ENCODE assay signal across 9 mouse cellular contexts in the genomic region with DNA sequence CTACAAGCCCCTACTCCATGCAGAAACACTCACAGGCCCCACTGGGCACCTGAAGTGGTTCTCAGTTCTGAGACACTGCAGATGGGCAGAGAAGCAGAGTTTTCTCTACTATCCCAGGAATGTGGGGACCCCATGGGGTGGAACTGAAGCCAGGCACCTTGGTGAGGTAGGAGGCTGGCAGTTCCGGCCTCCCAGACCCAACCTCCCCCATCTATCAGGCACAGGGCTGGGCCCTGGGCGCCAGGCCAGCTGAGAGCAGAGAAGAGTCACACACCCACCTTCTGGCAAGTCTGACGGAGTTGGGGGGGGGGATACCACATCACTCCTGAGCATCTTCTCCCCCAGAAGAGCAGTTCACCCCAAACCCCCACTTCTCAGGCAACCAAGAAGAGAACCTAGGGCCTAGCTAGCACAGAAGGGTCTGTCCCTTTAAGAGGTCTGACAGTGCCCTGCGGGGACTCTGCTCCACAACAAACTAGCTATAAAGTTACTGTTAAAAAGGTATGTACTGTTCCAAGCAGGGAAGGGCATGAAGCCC. TPM values are rescaled to one million over a fixed set of nuclear protein-coding genes. Genes with fewer than 3 reads are reported as not detected.
DNase-seq lines count a peak whose midpoint lies in the region; ATAC-seq lines count a peak whose summit lies in the region.
"Had no signal": no experiment of that assay in that cellular context is flagged by ENCODE, and none has a peak within 500 bp of the region (broad histone marks: within the 10 kb centered on the region; RNA-seq: fewer than 3 reads in every experiment).

No protein-coding gene starts in this region.

- no peak for ATAC-seq in liver, embryonic 11.5 days (replicated peaks; ENCODE audit: low FRiP score)

- DNase-seq in heart, adult 11 months = peak; percentile 96
- DNase-seq in heart, adult 9 months (ENCODE audit: low spot score in 2 of 2) = no peak
- DNase-seq in NIH3T3 (ENCODE audit: low read depth) = peak; percentile 76
- peak; percentile 64 for DNase-seq in heart, postnatal 4 days
- DNase-seq in liver, embryonic 11.5 days (ENCODE audit: low spot score) = no peak
- DNase-seq in cerebellum, adult 8-10 months = no peak
- DNase-seq in adrenal gland, postnatal 25 days = no peak
- no peak for DNase-seq in left cerebral cortex, adult 11 months (ENCODE audit: low spot score)

- H3K9me3 ChIP-seq in liver, embryonic 11.5 days (ENCODE audit: control insufficient read depth, low read length) = no peaks in the 10 kb centered on the region

- peak overlapping the region; percentile 70 for H3K27ac ChIP-seq in liver, embryonic 11.5 days (ENCODE audit: low read depth, low read length)

- no peaks in the 10 kb centered on the region for H3K27me3 ChIP-seq in liver, embryonic 11.5 days (replicated peaks; ENCODE audit: control insufficient read depth, insufficient read depth, low read length)

- H3K4me1 ChIP-seq in liver, embryonic 11.5 days (replicated peaks; ENCODE audit: control insufficient read depth, insufficient read depth, low read length) = peaks cover 62% of the 10 kb centered on the region

- H3K4me2 ChIP-seq in liver, embryonic 11.5 days = peak overlapping the region; percentile 64

- H3K36me3 ChIP-seq in liver, embryonic 11.5 days (ENCODE audit: control insufficient read depth, insufficient read depth, low read length) = peaks cover 37% of the 10 kb centered on the region

- peak overlapping the region; percentile 58 for H3K9ac ChIP-seq in liver, embryonic 11.5 days (ENCODE audit: low read depth, low read length)

- 62% methylated on average over 4 of the region's 4 CpGs for WGBS in liver, embryonic 11.5 days

- H3K4me3 ChIP-seq in liver, embryonic 11.5 days (ENCODE audit: low read depth, low read length) = peak overlapping the region; percentile 31; the same call in 1 of the 2 replicates

RNA-seq across cellular contexts. Expression of a gene that starts 6.9 kb away (rescaled TPM):
- total RNA-seq in heart, postnatal 4 days (2021) = 100 to 1,000 TPM; 141 to 152 TPM
- 8.3 and 12.3 TPM in 2 replicates for polyA plus RNA-seq in liver, embryonic 11.5 days (2014; fragmentation: Nextera tagmentation; extraction: Ambion mirVana)
- 42.7 and 48.9 TPM in 2 replicates for total RNA-seq in adrenal gland, postnatal 25 days (2021)

RNA-seq across cellular contexts. Expression of a gene that starts 27.6 kb away (rescaled TPM):
- 10 to 100 TPM; 15.5 to 15.8 TPM for total RNA-seq in heart, postnatal 4 days (2021)
- 13.2 TPM in 2 replicates for polyA plus RNA-seq in liver, embryonic 11.5 days (2014; fragmentation: Nextera tagmentation; extraction: Ambion mirVana)
- total RNA-seq in adrenal gland, postnatal 25 days (2021) = 12.6 and 14.3 TPM in 2 replicates

RNA-seq across cellular contexts. Expression of a gene that starts 32.2 kb away (rescaled TPM):
- not detected for total RNA-seq in heart, postnatal 4 days (2021)
- 0.55 TPM in 1 of 2 replicates, not detected in the other for polyA plus RNA-seq in liver, embryonic 11.5 days (2014; fragmentation: Nextera tagmentation; extraction: Ambion mirVana)
- total RNA-seq in adrenal gland, postnatal 25 days (2021) = not detected in 2 replicates
- total RNA-seq: CH12.LX had no signal

RNA-seq across cellular contexts. Expression of a gene that starts 32.3 kb away (rescaled TPM):
- total RNA-seq in heart, postnatal 4 days (2021) = 10 to 100 TPM; 33.8 to 34.1 TPM
- polyA plus RNA-seq in liver, embryonic 11.5 days (2014; fragmentation: Nextera tagmentation; extraction: Ambion mirVana) = 56.0 and 56.3 TPM in 2 replicates
- total RNA-seq in adrenal gland, postnatal 25 days (2021) = 52.2 and 55.9 TPM in 2 replicates

RNA-seq across cellular contexts. Expression of a gene that starts 59.7 kb away (rescaled TPM):
- 10 to 100 TPM; 57.6 to 59.6 TPM for total RNA-seq in heart, postnatal 4 days (2021)
- 18.8 and 19.4 TPM in 2 replicates for polyA plus RNA-seq in liver, embryonic 11.5 days (2014; fragmentation: Nextera tagmentation; extraction: Ambion mirVana)
- total RNA-seq in adrenal gland, postnatal 25 days (2021) = 76.1 and 88.7 TPM in 2 replicates

Comparison
In these comparisons a context has a peak if more than half of its experiments do, and no peak if none do; other contexts are left out.
1. DNase-seq: peak in heart, adult 11 months (single experiment), NIH3T3 (single experiment) and heart, postnatal 4 days (single experiment); none in heart, adult 9 months (0 of 2), liver, embryonic 11.5 days (single experiment), cerebellum, adult 8-10 months (single experiment), adrenal gland, postnatal 25 days (single experiment) and left cerebral cortex, adult 11 months (single experiment).